Mouse (Mus musculus): Measurements from ENCODE around the gene Hp1bp3. TPM values are rescaled to one million over a fixed set of nuclear protein-coding genes. Genes with fewer than 3 reads are reported as not detected.

Hp1bp3 gene
- polyA plus RNA-seq, 1 experiment from 2014 or later, result 173 TPM

DNA sequence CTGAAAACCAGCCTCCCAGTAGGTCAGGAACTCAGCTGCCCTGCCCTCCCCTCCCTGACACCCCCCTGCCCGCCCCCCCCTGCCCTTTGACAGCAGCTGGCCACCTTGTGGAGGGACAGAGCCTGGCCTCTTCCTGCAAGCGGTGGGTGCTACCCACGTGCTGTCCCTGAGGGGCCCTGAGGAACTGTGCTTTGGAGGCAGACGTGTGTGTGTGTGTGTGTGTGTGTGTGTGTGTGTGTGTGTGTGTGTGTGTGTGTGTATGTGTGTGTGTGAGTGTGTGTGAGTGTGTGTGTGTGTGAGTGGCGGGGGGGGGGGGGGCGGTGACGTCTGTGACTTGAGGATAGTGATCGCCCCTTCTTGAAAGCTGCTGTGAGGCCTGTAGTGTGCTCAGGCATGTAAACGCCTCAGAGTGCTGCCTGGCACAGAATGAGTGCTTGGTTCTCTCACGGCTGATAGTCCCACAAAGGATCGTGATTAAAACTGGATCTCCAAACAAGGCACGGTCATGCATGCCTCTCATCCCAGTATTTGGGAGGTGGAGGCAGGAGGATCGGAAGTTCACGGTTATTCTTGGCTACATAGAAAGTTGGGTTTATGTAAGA, 78.0 kb downstream of the Hp1bp3 start:
- no peak for DNase-seq (ENCODE audit: low spot score)

Other genes starting within 250 kb of the Hp1bp3 start
- 18.8 and 20.8 TPM in 2 replicates for gene Eif4g3, start 223.3 kb upstream of the Hp1bp3 start, polyA plus RNA-seq (2015; fragmentation: Nextera tagmentation; extraction: Ambion mirVana)
- gene Sh2d5, start 34.1 kb downstream of the Hp1bp3 start, polyA plus RNA-seq (2015; fragmentation: Nextera tagmentation; extraction: Ambion mirVana), result 0.61 and 0.66 TPM in 2 replicates
- 0.60 and 0.78 TPM in 2 replicates for gene Kif17, start 34.1 kb downstream of the Hp1bp3 start, polyA plus RNA-seq (2015; fragmentation: Nextera tagmentation; extraction: Ambion mirVana)
- 196 and 200 TPM in 2 replicates for gene Ddost, start 88.4 kb downstream of the Hp1bp3 start, polyA plus RNA-seq (2015; fragmentation: Nextera tagmentation; extraction: Ambion mirVana)
- 74.3 and 98.4 TPM in 2 replicates for gene Pink1, start 110.0 kb downstream of the Hp1bp3 start, polyA plus RNA-seq (2015; fragmentation: Nextera tagmentation; extraction: Ambion mirVana)
- gene Cda, start 151.7 kb downstream of the Hp1bp3 start, polyA plus RNA-seq (2015; fragmentation: Nextera tagmentation; extraction: Ambion mirVana), result 0.36 and 0.55 TPM in 2 replicates
- gene Fam43b, start 180.2 kb downstream of the Hp1bp3 start, polyA plus RNA-seq (2015; fragmentation: Nextera tagmentation; extraction: Ambion mirVana), result 0.14 and 0.26 TPM in 2 replicates
- gene Mul1, start 218.4 kb downstream of the Hp1bp3 start, polyA plus RNA-seq (2015; fragmentation: Nextera tagmentation; extraction: Ambion mirVana), result 13.7 and 17.7 TPM in 2 replicates
- 0.36 and 0.47 TPM in 2 replicates for gene Camk2n1, start 238.0 kb downstream of the Hp1bp3 start, polyA plus RNA-seq (2015; fragmentation: Nextera tagmentation; extraction: Ambion mirVana)

All from thymus, postnatal 0 days (tissue).